Mouse (Mus musculus) stomach, postnatal 0 days (tissue): ENCODE results near the gene Auts2. TPM values are rescaled to one million over a fixed set of nuclear protein-coding genes. Genes with fewer than 3 reads are reported as not detected.

ENCODE experiments used
- ATAC-seq: fragments of 200-750 bp; cut with Nextera tagmentation; 2 replicates; pipeline ENCODE4 v1.8.0; 2017; ENCODE audit not compliant: low FRiP score, low TSS enrichment
- DNase-seq: peaks from one replicate; pipeline ENCODE4 v3.0.0-alpha.2; 2016; ENCODE audit warnings: low spot score
- H3K27ac ChIP-seq: fragments of 300-500 bp; sonication (generic); replicated peaks from 2 replicates; pipeline ENCODE4 v1.5.1; 2014; ENCODE audit warnings: mild to moderate bottlenecking, control low read depth
- H3K27me3 ChIP-seq: fragments of 300-500 bp; sonication (generic); 2 replicates; pipeline ENCODE4 v1.6.1; 2014; ENCODE audit warnings: low read length; ENCODE audit not compliant: control insufficient read depth, insufficient read depth
- H3K36me3 ChIP-seq: fragments of 300-500 bp; sonication (generic); 2 replicates; pipeline ENCODE4 v1.6.1; 2014; ENCODE audit warnings: low read length, mixed read lengths; ENCODE audit not compliant: control insufficient read depth, insufficient read depth
- H3K4me1 ChIP-seq: fragments of 300-500 bp; sonication (generic); replicated peaks from 2 replicates; pipeline ENCODE4 v1.6.1; 2014; ENCODE audit warnings: antibody characterized with exemption; ENCODE audit not compliant: control insufficient read depth, insufficient read depth
- H3K4me2 ChIP-seq: fragments of 300-500 bp; sonication (generic); replicated peaks from 2 replicates; pipeline ENCODE4 v1.6.1; 2014; ENCODE audit warnings: low read depth, mild to moderate bottlenecking, control low read depth, moderate library complexity
- H3K4me3 ChIP-seq: fragments of 300-500 bp; sonication (generic); 2 replicates; pipeline ENCODE4 v1.5.1; 2014; ENCODE audit warnings: low read depth, low read length, control low read depth
- H3K9ac ChIP-seq: fragments of 300-500 bp; sonication (generic); 2 replicates; pipeline ENCODE4 v1.6.1; 2014; ENCODE audit warnings: mild to moderate bottlenecking, low read length, control low read depth, mixed read lengths
- H3K9me3 ChIP-seq: fragments of 300-500 bp; sonication (generic); 2 replicates; pipeline ENCODE4 v1.6.1; 2016; ENCODE audit warnings: low read length; ENCODE audit not compliant: control insufficient read depth
- CTCF ChIP-seq: IDR thresholded peaks from 2 replicates; pipeline ENCODE4 v1.5.1; 2016; ENCODE audit warnings: antibody characterized with exemption, low read depth, mild to moderate bottlenecking, moderate library complexity
- EP300 ChIP-seq: optimal IDR thresholded peaks from 2 replicates; pipeline ENCODE3; 2016; ENCODE audit warnings: antibody characterized with exemption
- WGBS: fragments of 180-500 bp; shearing (Covaris S2); extraction: QIAGEN DNeasy Blood & Tissue Kit; methylation state at CpG from one replicate; pipeline ENCODE4 v1.1.7; 2014; 5-methylcytosine and 5-hydroxymethylcytosine counted together
- polyA plus RNA-seq: library from polyadenylated mRNA; unstranded; fragments of >200 nt; fragmentation: Nextera tagmentation; extraction: Ambion mirVana; gene quantifications from 2 replicates; pipeline ENCODE4 v1.2.1, GENCODE M21; 2015

The Auts2 gene
- polyA plus RNA-seq, 1 experiment from 2014 or later, result 7.3 TPM

DNA sequence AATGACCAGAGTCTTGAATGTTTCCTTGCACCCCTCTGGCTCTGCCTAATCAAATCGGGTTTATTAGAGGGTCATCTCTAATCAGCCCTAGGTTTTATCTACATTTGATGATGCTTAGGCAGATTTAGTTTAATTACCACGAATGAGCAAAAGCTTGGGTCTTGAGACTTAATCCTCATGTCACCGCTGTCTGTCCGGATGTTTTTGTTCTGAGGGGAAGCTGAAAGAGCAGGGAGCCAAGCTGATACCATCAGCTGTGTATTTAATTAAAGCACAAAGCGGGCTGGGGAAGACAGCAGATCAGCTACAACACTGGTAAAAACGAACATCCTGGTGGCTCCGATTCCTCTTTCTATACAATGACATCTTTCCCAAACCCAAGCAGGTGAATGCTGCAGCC, 56.3 kb downstream of the Auts2 start:
- Histone ChIP-seq H3K4me3 (no peak overlapping the region), H3K9ac (no peak overlapping the region), H3K27ac (no peak overlapping the region), H3K9me3 (no peaks in the 10 kb centered on the region), H3K27me3 (no peaks in the 10 kb centered on the region), H3K4me1 (peaks cover 3% of the 10 kb centered on the region; the same call in 1 of the 2 replicates), H3K36me3 (no peaks in the 10 kb centered on the region), H3K4me2 (no peak overlapping the region)
- TF ChIP-seq EP300, result no peak
- no peak for TF ChIP-seq CTCF
- DNase-seq (no peak), ATAC-seq (no peak)
- WGBS, result 62% methylated on average over 7 of the region's 7 CpGs

DNA sequence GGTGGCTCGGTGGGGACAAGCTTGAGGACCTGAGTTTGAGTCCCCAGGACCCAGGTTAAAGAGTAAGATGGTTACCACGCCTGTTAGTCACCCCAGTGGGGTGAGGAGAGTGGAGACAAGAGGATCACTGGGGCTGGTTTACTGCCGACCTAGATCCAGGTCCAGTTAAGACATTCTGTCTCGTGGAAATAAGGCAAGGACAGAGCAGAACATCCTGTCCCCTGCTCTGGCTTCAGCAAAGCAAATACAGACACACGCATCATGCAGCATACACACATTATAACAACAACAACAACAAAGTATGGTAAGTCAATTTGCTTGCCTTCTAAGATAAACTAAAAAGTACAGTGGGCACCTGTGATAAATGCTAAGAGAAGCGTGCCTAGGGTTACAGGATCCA, 57.1 kb downstream of the Auts2 start:
- no peak for DNase-seq
- H3K36me3 ChIP-seq, result no peaks in the 10 kb centered on the region
- H3K4me2 ChIP-seq, result no peak overlapping the region
- no peak for ATAC-seq
- 86% methylated on average over 6 of the region's 6 CpGs for WGBS
- H3K4me3 ChIP-seq, result no peak overlapping the region
- peaks cover 3% of the 10 kb centered on the region; the same call in 1 of the 2 replicates for H3K4me1 ChIP-seq
- H3K27me3 ChIP-seq, result no peaks in the 10 kb centered on the region
- H3K27ac ChIP-seq, result no peak overlapping the region
- H3K9me3 ChIP-seq, result no peaks in the 10 kb centered on the region
- TF ChIP-seq EP300 (no peak), CTCF (no peak)
- H3K9ac ChIP-seq, result no peak overlapping the region

DNA sequence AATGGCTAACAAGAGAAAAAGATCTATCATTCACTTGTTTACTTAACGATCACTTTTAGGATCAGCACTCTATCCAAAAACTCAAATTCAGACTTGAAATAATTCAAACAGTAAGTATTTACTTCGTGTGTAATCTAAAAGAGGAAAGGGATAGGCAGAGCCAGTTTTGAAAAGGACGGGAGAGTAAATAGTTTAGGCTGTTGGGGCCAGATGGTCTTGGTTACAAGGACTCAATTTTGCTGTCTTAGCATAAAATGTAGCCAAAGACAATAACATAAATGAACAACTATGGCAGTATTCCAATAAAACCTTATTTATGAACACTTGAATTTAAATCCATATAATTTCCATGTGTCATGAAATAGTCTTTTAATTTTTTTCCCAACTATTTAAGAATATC, 57.7 kb downstream of the Auts2 start:
- H3K36me3 ChIP-seq, result no peaks in the 10 kb centered on the region
- H3K4me1 ChIP-seq, result no peaks in the 10 kb centered on the region
- WGBS, result 42% methylated on average over 3 of the region's 3 CpGs
- no peak overlapping the region for H3K27ac ChIP-seq
- no peak overlapping the region for H3K9ac ChIP-seq
- no peaks in the 10 kb centered on the region for H3K9me3 ChIP-seq
- TF ChIP-seq CTCF (no peak), EP300 (no peak)
- DNase-seq (no peak), ATAC-seq (no peak)
- H3K4me2 ChIP-seq, result no peak overlapping the region
- H3K4me3 ChIP-seq, result no peak overlapping the region
- H3K27me3 ChIP-seq, result no peaks in the 10 kb centered on the region

DNA sequence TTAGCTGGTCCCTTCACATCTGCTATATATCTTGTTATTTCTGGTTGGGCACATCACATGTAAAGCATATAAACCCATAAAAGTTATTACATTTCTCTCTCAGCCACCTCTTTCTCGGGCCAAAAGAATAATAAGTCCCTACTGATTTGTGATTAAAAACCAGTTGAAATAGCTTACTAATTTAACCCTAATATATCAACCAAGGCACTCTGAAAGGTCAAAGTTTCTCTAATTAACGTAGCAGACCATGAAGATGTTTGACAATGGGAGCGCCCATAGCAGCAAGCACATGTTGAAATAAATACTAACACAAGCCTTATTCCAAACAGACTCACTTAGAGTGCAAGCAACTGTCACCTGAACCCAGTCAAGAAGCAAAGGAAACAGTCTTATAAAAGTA, 61.7 kb downstream of the Auts2 start:
- Histone ChIP-seq H3K27ac (no peak overlapping the region), H3K9ac (no peak overlapping the region), H3K9me3 (no peaks in the 10 kb centered on the region), H3K36me3 (no peaks in the 10 kb centered on the region), H3K27me3 (no peaks in the 10 kb centered on the region), H3K4me3 (no peak overlapping the region), H3K4me1 (no peaks in the 10 kb centered on the region), H3K4me2 (no peak overlapping the region)
- TF ChIP-seq EP300 (no peak), CTCF (no peak)
- DNase-seq, result no peak
- ATAC-seq, result no peak
- 67% methylated on average over 3 of the region's 3 CpGs for WGBS

DNA sequence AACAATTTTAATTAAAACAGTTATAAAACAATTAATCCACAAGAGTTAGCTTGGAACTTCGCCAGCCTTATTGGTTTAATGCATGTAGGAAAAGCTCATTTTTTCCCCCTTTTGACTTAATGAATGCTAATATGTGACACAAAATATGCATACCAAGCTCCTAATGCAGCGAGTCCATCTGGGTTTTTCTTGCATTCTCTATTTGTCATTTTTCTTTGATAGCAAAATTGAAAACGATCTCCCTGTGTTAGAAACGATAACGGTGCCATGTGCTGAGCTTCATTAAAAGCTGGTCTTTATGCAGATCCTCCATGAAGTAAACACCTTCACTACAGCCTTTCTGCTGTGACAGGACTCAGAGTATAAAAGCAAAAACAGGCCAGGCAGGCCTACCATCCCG, 62.7 kb downstream of the Auts2 start:
- H3K4me2 ChIP-seq, result no peak overlapping the region
- ATAC-seq, result no peak
- 76% methylated on average over 6 of the region's 6 CpGs for WGBS

DNA sequence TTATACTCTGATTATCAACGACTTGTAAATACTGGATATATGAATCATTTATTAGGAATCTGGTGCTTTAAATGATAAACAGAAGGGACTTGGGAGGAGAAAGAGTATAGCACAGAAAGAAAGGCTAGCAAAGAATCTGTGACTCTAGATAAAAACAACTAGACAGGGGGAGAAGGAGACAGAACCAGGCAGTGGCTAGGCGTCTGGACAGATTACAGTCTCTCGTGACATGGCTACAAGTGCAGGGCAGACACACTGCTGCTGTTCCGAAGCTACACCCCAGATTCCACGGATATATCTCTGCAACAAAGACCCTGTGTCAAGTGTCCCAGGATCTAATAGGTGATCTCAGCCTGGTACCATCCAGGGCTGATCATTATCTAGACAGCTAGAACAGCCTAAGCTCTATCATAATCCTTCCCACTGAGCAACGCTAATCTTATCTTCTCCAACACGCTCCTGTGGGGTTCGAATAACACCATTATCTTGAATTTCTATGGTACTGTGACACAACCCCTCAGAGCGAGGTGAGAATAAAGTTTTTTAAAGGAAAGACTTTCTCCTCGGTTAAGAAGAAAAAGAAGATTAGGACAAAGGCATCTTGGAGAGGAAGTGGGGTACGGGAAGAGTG, 63.8 kb downstream of the Auts2 start:
- DNase-seq (no peak), ATAC-seq (no peak)
- H3K9me3 ChIP-seq, result no peaks in the 10 kb centered on the region
- H3K36me3 ChIP-seq, result no peaks in the 10 kb centered on the region
- 42% methylated on average over 11 of the region's 11 CpGs for WGBS
- no peak overlapping the region for H3K27ac ChIP-seq
- H3K27me3 ChIP-seq, result no peaks in the 10 kb centered on the region
- H3K4me2 ChIP-seq, result no peak overlapping the region
- H3K4me1 ChIP-seq, result no peaks in the 10 kb centered on the region
- TF ChIP-seq EP300 (no peak), CTCF (no peak)
- no peak overlapping the region for H3K9ac ChIP-seq
- no peak overlapping the region for H3K4me3 ChIP-seq

More for the DNA sequence above, 62.7 kb downstream of the Auts2 start:
- Histone ChIP-seq H3K27ac (no peak overlapping the region), H3K4me1 (no peaks in the 10 kb centered on the region), H3K27me3 (no peaks in the 10 kb centered on the region), H3K9ac (no peak overlapping the region), H3K4me3 (no peak overlapping the region), H3K9me3 (no peaks in the 10 kb centered on the region), H3K36me3 (no peaks in the 10 kb centered on the region)
- no peak for DNase-seq
- TF ChIP-seq EP300, result no peak
- no peak for TF ChIP-seq CTCF
